19 mouse cellular contexts compared by ENCODE assay signal in the genomic region with DNA sequence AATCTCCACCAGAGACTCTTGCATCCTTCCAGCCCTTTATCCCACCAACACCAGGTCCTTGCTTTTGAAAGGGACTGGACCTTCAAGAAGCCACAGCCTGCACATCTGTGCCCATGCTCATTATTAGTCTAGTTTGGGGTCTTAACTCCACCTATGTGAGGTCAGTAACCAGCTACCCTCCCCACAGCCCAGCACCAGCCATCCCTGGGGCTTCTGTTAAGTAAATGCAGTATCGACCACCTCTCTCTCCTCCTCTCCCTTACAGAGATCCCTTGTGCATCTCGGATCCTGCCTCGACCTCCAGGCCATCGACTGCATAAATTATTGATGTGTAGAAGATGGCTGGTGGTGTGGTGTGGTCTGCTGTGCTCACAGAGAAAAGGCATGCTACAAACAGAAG. TPM values are rescaled to one million over a fixed set of nuclear protein-coding genes. Genes with fewer than 3 reads are reported as not detected.
"Had no signal": no experiment of that assay in that cellular context is flagged by ENCODE, and none has a peak within 500 bp of the region (broad histone marks: within the 10 kb centered on the region; RNA-seq: fewer than 3 reads in every experiment).

No protein-coding gene starts in this region.

- H3K9me3 ChIP-seq: limb, embryonic 12.5 days; limb, embryonic 15.5 days; megakaryocyte, embryonic 14.5 days; midbrain, embryonic 13.5 days; neural tube, embryonic 13.5 days had no signal

- H3K4me3 ChIP-seq: limb, embryonic 12.5 days; limb, embryonic 15.5 days; megakaryocyte, embryonic 14.5 days; midbrain, embryonic 13.5 days; myocyte; neural tube, embryonic 13.5 days had no signal

- H3K9ac ChIP-seq: limb, embryonic 12.5 days; limb, embryonic 15.5 days; liver, embryonic 14.5 days; liver, postnatal 0 days; lung, embryonic 14.5 days; midbrain, embryonic 13.5 days; neural tube, embryonic 13.5 days had no signal

- H3K4me2 ChIP-seq: limb, embryonic 12.5 days; limb, embryonic 15.5 days; liver, embryonic 11.5 days; lung, embryonic 14.5 days; midbrain, embryonic 13.5 days; neural tube, embryonic 13.5 days had no signal

- DNase-seq: kidney, adult 2 months; kidney, postnatal 25 days; left cerebral cortex, postnatal 4 days; liver, postnatal 0 days; lung, embryonic 14.5 days; lung, postnatal 36 days; thymus, postnatal 25 days had no signal

- H3K4me1 ChIP-seq: limb, embryonic 12.5 days had no signal

- ATAC-seq: intestine, postnatal 0 days; liver, postnatal 0 days; lung, postnatal 0 days; midbrain, embryonic 13.5 days had no signal

- H3K27me3 ChIP-seq: limb, embryonic 12.5 days; limb, embryonic 15.5 days; midbrain, embryonic 13.5 days; neural tube, embryonic 13.5 days had no signal

- H3K27ac ChIP-seq: kidney, postnatal 0 days; limb, embryonic 12.5 days; limb, embryonic 15.5 days; liver, embryonic 14.5 days; neural tube, embryonic 13.5 days had no signal

RNA-seq across cellular contexts. Expression of gene Gprc5b, which starts 8.6 kb away (rescaled TPM):
- total RNA-seq: monocyte, adult 5-6 weeks had no signal
